Mouse (Mus musculus): Measurements from ENCODE around the gene Cnp. TPM values are rescaled to one million over a fixed set of nuclear protein-coding genes. Genes with fewer than 3 reads are reported as not detected.
"Not testable (repeated sequence)": the region's sequence is repeated elsewhere in the genome, so short reads cannot be mapped to it uniquely, and the experiment has no call there.

Gene Cnp
- total RNA-seq, 2 experiments from 2014 or later = 6.2 to 7.6 TPM

GRCm38 (mm10) chr11:100616332-100616731 is 41.6 kb downstream of the Cnp start:
- no peak for DNase-seq
- intact Hi-C loops (cut with DNase I) = no loop called here

- DNase-seq; intact Hi-C loops (cut with DNase I): not testable (repeated sequence)
These were observed 42.1 kb downstream of the Cnp start for GRCm38 (mm10) chr11:100616836-100617235.

- intact Hi-C loops (cut with DNase I) = no loop called here
These were observed 42.8 kb downstream of the Cnp start for GRCm38 (mm10) chr11:100617480-100617879.

GRCm38 (mm10) chr11:100618761-100619484 is 44.2 kb downstream of the Cnp start, which contains the start of gene Nkiras2:
Gene Nkiras2 (plus strand): TSS chr11:100619244.
- peak; percentile 67 to 70 for DNase-seq
- intact Hi-C loops (cut with DNase I) = loop anchor here (2.0 kb wide), 2 partner anchors 36 to 48 kb away; no protein-coding TSS in a partner anchor

More at GRCm38 (mm10) chr11:100617480-100617879, 42.8 kb downstream of the Cnp start:
- no peak for DNase-seq

- peak; percentile 95 to 96 for DNase-seq
- intact Hi-C loops (cut with DNase I) = loop anchor here (2.0 kb wide), 2 partner anchors 37 to 49 kb away; no protein-coding TSS in a partner anchor
These were observed 44.8 kb downstream of the Cnp start for GRCm38 (mm10) chr11:100619485-100619975.

GRCm38 (mm10) chr11:100619982-100620381 is 45.3 kb downstream of the Cnp start, which contains the start of gene Dnajc7:
Gene Dnajc7 (minus strand): TSS chr11:100620168.
- intact Hi-C loops (cut with DNase I) = loop anchor here (2.0 kb wide), 2 partner anchors 37 to 49 kb away; no protein-coding TSS in a partner anchor
- no peak for DNase-seq

GRCm38 (mm10) chr11:100622714-100623113 is 48.0 kb downstream of the Cnp start:
- peak; percentile 96 for DNase-seq
- intact Hi-C loops (cut with DNase I) = no loop called here

- intact Hi-C loops (cut with DNase I) = no loop called here
- peak; percentile 28 to 54 for DNase-seq
These were observed 49.2 kb downstream of the Cnp start for GRCm38 (mm10) chr11:100623867-100624266.

GRCm38 (mm10) chr11:100625754-100626700 is 51.3 kb downstream of the Cnp start:
- no peak for DNase-seq
- intact Hi-C loops (cut with DNase I) = loop anchor here (1.0 to 2.0 kb wide), 3 partner anchors 55 to 77 kb away; no protein-coding TSS in a partner anchor

- intact Hi-C loops (cut with DNase I) = loop anchor here (1.0 to 2.0 kb wide), 3 partner anchors 56 to 76 kb away; no protein-coding TSS in a partner anchor
- peak; percentile 74 to 85 for DNase-seq
These were observed 52.0 kb downstream of the Cnp start for GRCm38 (mm10) chr11:100626701-100627195.

GRCm38 (mm10) chr11:100628056-100628455 is 53.4 kb downstream of the Cnp start:
- DNase-seq = no peak
- intact Hi-C loops (cut with DNase I) = no loop called here

- no peak for DNase-seq
- intact Hi-C loops (cut with DNase I) = no loop called here
These were observed 54.2 kb downstream of the Cnp start for GRCm38 (mm10) chr11:100628862-100629352.

- intact Hi-C loops (cut with DNase I) = no loop called here
- no peak for DNase-seq
These were observed 59.8 kb downstream of the Cnp start for GRCm38 (mm10) chr11:100634530-100634929.

- DNase-seq = peak; percentile 48 to 61
- intact Hi-C loops (cut with DNase I) = no loop called here
These were observed 65.6 kb downstream of the Cnp start for GRCm38 (mm10) chr11:100640159-100640906.

Other genes starting within 250 kb of the Cnp start
- not detected for gene Gast, start 240.5 kb upstream of the Cnp start, total RNA-seq (2021)
- 1 to 10 TPM; 1.2 to 1.8 TPM for gene Hap1, start 218.8 kb upstream of the Cnp start, total RNA-seq (2021)
- 100 to 1,000 TPM; 232 to 245 TPM for gene Jup, start 177.1 kb upstream of the Cnp start, total RNA-seq (2021)
- 10 to 100 TPM; 19.1 to 19.9 TPM for gene P3h4, start 160.1 kb upstream of the Cnp start, total RNA-seq (2021)
- gene Fkbp10, start 159.2 kb upstream of the Cnp start, total RNA-seq (2021) = 10 to 100 TPM; 34.6 to 38.3 TPM
- gene Nt5c3b, start 133.1 kb upstream of the Cnp start, total RNA-seq (2021) = 10 to 100 TPM; 36.2 to 36.4 TPM
- gene Klhl10, start 133.0 kb upstream of the Cnp start, total RNA-seq (2021) = under 1 TPM; 0.41 to 0.76 TPM
- gene Klhl11, start 102.2 kb upstream of the Cnp start, total RNA-seq (2021) = 10 to 100 TPM; 12.2 to 13.4 TPM
- gene Acly, start 46.9 kb upstream of the Cnp start, total RNA-seq (2021) = 10 to 100 TPM; 38.9 to 41.2 TPM
- gene Ttc25, start 29.3 kb upstream of the Cnp start, total RNA-seq (2021) = under 1 TPM; 0.24 to 0.36 TPM
- gene Nkiras2, start 44.3 kb downstream of the Cnp start, total RNA-seq (2021) = 10 to 100 TPM; 53.4 to 55.2 TPM
- 100 to 1,000 TPM; 158 TPM for gene Dnajc7, start 45.3 kb downstream of the Cnp start, total RNA-seq (2021)
- gene Zfp385c, start 117.6 kb downstream of the Cnp start, total RNA-seq (2021) = under 1 TPM; 0.10 to 0.29 TPM
- gene Dhx58, start 129.4 kb downstream of the Cnp start, total RNA-seq (2021) = under 1 TPM; 0.76 to 1.00 TPM
- gene Kat2a, start 137.6 kb downstream of the Cnp start, total RNA-seq (2021) = 10 to 100 TPM; 12.9 to 13.7 TPM
- gene Hspb9, start 138.9 kb downstream of the Cnp start, total RNA-seq (2021) = not detected
- gene Rab5c, start 163.3 kb downstream of the Cnp start, total RNA-seq (2021) = 10 to 100 TPM; 70.4 to 74.6 TPM
- gene Kcnh4, start 185.0 kb downstream of the Cnp start, total RNA-seq (2021) = not detected
- not detected for gene Hcrt, start 188.0 kb downstream of the Cnp start, total RNA-seq (2021)
- 10 to 100 TPM; 12.7 to 13.3 TPM for gene Ghdc, start 196.1 kb downstream of the Cnp start, total RNA-seq (2021)

Data from heart, postnatal 14 days (tissue).